Mouse (Mus musculus) right cerebral cortex, postnatal 4 days (tissue): ENCODE data around the gene Shroom3.
A peak's percentile ranks its signal among the peaks of the same experiment; 100 is the strongest.

ENCODE experiments used
- DNase-seq: peaks from one replicate; pipeline ENCODE4 v3.0.0-alpha.2; 2022

Shroom3 gene

GRCm38 (mm10) chr5:92683351-92683807 is at the start of gene Shroom3:
Gene Shroom3 (plus strand): TSS chr5:92683435.
- peak; percentile 7 for DNase-seq

- no peak for DNase-seq
Measured at GRCm38 (mm10) chr5:92633526-92633925, 49.7 kb upstream of the Shroom3 start.

- DNase-seq: no peak
Measured at GRCm38 (mm10) chr5:92634916-92635315, 48.3 kb upstream of the Shroom3 start.

GRCm38 (mm10) chr5:92635891-92636290 is 47.3 kb upstream of the Shroom3 start:
- DNase-seq: no peak

GRCm38 (mm10) chr5:92640861-92641260 is 42.4 kb upstream of the Shroom3 start:
- no peak for DNase-seq

- peak; percentile 71 for DNase-seq
Measured at GRCm38 (mm10) chr5:92656256-92656655, 27.0 kb upstream of the Shroom3 start.

GRCm38 (mm10) chr5:92664321-92664720 is 18.9 kb upstream of the Shroom3 start:
- no peak for DNase-seq

- no peak for DNase-seq
Measured at GRCm38 (mm10) chr5:92666860-92667259, 16.4 kb upstream of the Shroom3 start.

- peak; percentile 73 for DNase-seq
Measured at GRCm38 (mm10) chr5:92674859-92675573, 8.2 kb upstream of the Shroom3 start, which contains the start of gene Ccdc158. Gene Ccdc158 (minus strand): TSS chr5:92675271.

- DNase-seq: no peak
Measured at GRCm38 (mm10) chr5:92675574-92675920, 7.7 kb upstream of the Shroom3 start.

- DNase-seq: no peak
Measured at GRCm38 (mm10) chr5:92679441-92679840, 3.8 kb upstream of the Shroom3 start.

- no peak for DNase-seq
Measured at GRCm38 (mm10) chr5:92681861-92682260, 1.4 kb upstream of the Shroom3 start.

- peak; percentile 15 for DNase-seq
Measured at GRCm38 (mm10) chr5:92682621-92683348, 450 bp upstream of the Shroom3 start.

- no peak for DNase-seq
Measured at GRCm38 (mm10) chr5:92683871-92684475, 738 bp downstream of the Shroom3 start.

- no peak for DNase-seq
Measured at GRCm38 (mm10) chr5:92684715-92685460, 1.7 kb downstream of the Shroom3 start.

- no peak for DNase-seq
Measured at GRCm38 (mm10) chr5:92688124-92688523, 4.9 kb downstream of the Shroom3 start.

- no peak for DNase-seq
Measured at GRCm38 (mm10) chr5:92688569-92688968, 5.3 kb downstream of the Shroom3 start.

- no peak for DNase-seq
Measured at GRCm38 (mm10) chr5:92692206-92693007, 9.2 kb downstream of the Shroom3 start.

- no peak for DNase-seq
Measured at GRCm38 (mm10) chr5:92693744-92694143, 10.5 kb downstream of the Shroom3 start.

- DNase-seq: no peak
Measured at GRCm38 (mm10) chr5:92694316-92694995, 11.2 kb downstream of the Shroom3 start.

- no peak for DNase-seq
Measured at GRCm38 (mm10) chr5:92698131-92698836, 15.0 kb downstream of the Shroom3 start.
